Comparison of ENCODE assay signal across 8 mouse cellular contexts in genomic region chr10:94919552-94919951, GRCm38 (mm10). TPM values are rescaled to one million over a fixed set of nuclear protein-coding genes. Genes with fewer than 3 reads are reported as not detected.
DNase-seq lines count a peak whose midpoint lies in the region; ATAC-seq and TF ChIP-seq lines count a peak whose summit lies in the region.

No protein-coding gene starts in this region.

- intact Hi-C loops in gastrocnemius, adult 2 months (cut with DNase I) = no loop called here

- no peaks in the 10 kb centered on the region for H3K9me3 ChIP-seq in megakaryocyte, embryonic 14.5 days
- H3K9me3 ChIP-seq in midbrain, embryonic 16.5 days (replicated peaks; ENCODE audit: control insufficient read depth, low read length, poor library complexity, severe bottlenecking) = no peaks in the 10 kb centered on the region

- H3K4me2 ChIP-seq in midbrain, embryonic 16.5 days (ENCODE audit: low read length) = no peak overlapping the region

- peaks cover 1% of the 10 kb centered on the region; the same call in 1 of the 2 replicates for H3K4me1 ChIP-seq in cortical plate, adult 2 months (ENCODE audit: control insufficient read depth, insufficient read depth, low read length)
- H3K4me1 ChIP-seq in megakaryocyte, embryonic 14.5 days = peaks cover 99% of the 10 kb centered on the region
- peaks cover 8% of the 10 kb centered on the region; the same call in 1 of the 2 replicates for H3K4me1 ChIP-seq in midbrain, embryonic 16.5 days (ENCODE audit: control insufficient read depth, insufficient read depth, low read length)

- H3K27me3 ChIP-seq in megakaryocyte, embryonic 14.5 days (replicated peaks) = no peaks in the 10 kb centered on the region
- H3K27me3 ChIP-seq in midbrain, embryonic 16.5 days (ENCODE audit: control insufficient read depth, insufficient read depth, low read depth, low read length) = no peaks in the 10 kb centered on the region

- DNase-seq in gastrocnemius, adult 2 months = peak; percentile 39
- no peak for DNase-seq in gastrocnemius, postnatal 10 days
- DNase-seq in Muller cell, postnatal 12 days (ENCODE audit: inconsistent ontology term) = peak; percentile 43
- DNase-seq in kidney, postnatal 10 days = peak; percentile 41
- peak; percentile 58 for DNase-seq in thymus, postnatal 25 days

- ATAC-seq in midbrain, embryonic 16.5 days = no peak

- H3K9ac ChIP-seq in midbrain, embryonic 16.5 days (ENCODE audit: low read depth, low read length) = no peak overlapping the region

- peaks cover 66% of the 10 kb centered on the region for H3K36me3 ChIP-seq in megakaryocyte, embryonic 14.5 days (replicated peaks; ENCODE audit: low read length)
- no peaks in the 10 kb centered on the region for H3K36me3 ChIP-seq in midbrain, embryonic 16.5 days (ENCODE audit: control insufficient read depth, insufficient read depth, low read length)

- peak overlapping the region; percentile 56; the same call in 1 of the 2 replicates for H3K27ac ChIP-seq in gastrocnemius, adult 2 months
- H3K27ac ChIP-seq in cortical plate, adult 2 months (ENCODE audit: insufficient read depth, low read length) = peak overlapping the region; percentile 11; the same call in 1 of the 2 replicates
- no peak overlapping the region for H3K27ac ChIP-seq in midbrain, embryonic 16.5 days (ENCODE audit: low read length)

- WGBS in midbrain, embryonic 16.5 days = 77% methylated on average over 12 of the region's 12 CpGs

- peak overlapping the region; percentile 61 for H3K4me3 ChIP-seq in gastrocnemius, adult 2 months
- no peak overlapping the region for H3K4me3 ChIP-seq in cortical plate, adult 2 months (ENCODE audit: insufficient read depth, low read length)
- peak overlapping the region; percentile 82 for H3K4me3 ChIP-seq in megakaryocyte, embryonic 14.5 days (replicated peaks)
- no peak overlapping the region for H3K4me3 ChIP-seq in midbrain, embryonic 16.5 days (ENCODE audit: low read depth, low read length)

- no peak for TF ChIP-seq POLR2A in cortical plate, adult 2 months (IDR thresholded peaks at IDR 0.05; ENCODE audit: extremely low read depth, insufficient read depth, low read length)

- no peak for TF ChIP-seq CTCF in gastrocnemius, adult 2 months (IDR thresholded peaks at IDR 0.05)
- TF ChIP-seq CTCF in cortical plate, adult 2 months (IDR thresholded peaks at IDR 0.05; ENCODE audit: extremely low read depth, insufficient read depth, low read length) = no peak

RNA-seq across cellular contexts. Expression of gene Plxnc1, which starts 25.1 kb away (rescaled TPM):
- total RNA-seq in gastrocnemius, adult 2 months (2021) = under 1 TPM; 0.33 to 0.59 TPM
- 1 to 10 TPM; 2.9 to 3.9 TPM for total RNA-seq in gastrocnemius, postnatal 10 days (2021)
- 13.6 and 14.0 TPM in 2 replicates for polyA plus RNA-seq in cortical plate, adult 2 months (2012; rRNA removed)
- 3.7 and 6.1 TPM in 2 replicates for polyA plus RNA-seq in megakaryocyte, embryonic 14.5 days (2012; ENCODE audit: insufficient read depth, low replicate concordance)
- polyA plus RNA-seq in midbrain, embryonic 16.5 days (2015; fragmentation: Nextera tagmentation; extraction: Ambion mirVana) = 14.6 and 15.4 TPM in 2 replicates

Comparison
In these comparisons a context has a peak if more than half of its experiments do, and no peak if none do; other contexts are left out.
1. H3K4me3 ChIP-seq: peak in gastrocnemius, adult 2 months (single experiment) and megakaryocyte, embryonic 14.5 days (single experiment); none in cortical plate, adult 2 months (single experiment) and midbrain, embryonic 16.5 days (single experiment).